Mouse (Mus musculus) left cerebral cortex, postnatal 14 days (tissue): ENCODE data around the gene Casc1. TPM values are rescaled to one million over a fixed set of nuclear protein-coding genes. Genes with fewer than 3 reads are reported as not detected.

Experiments
- DNase-seq, 2 experiments: peaks; one replicate each; pipeline ENCODE4 v3.0.0; 2021 to 2022; ENCODE audit warnings: low spot score in 2 of 2, mixed read lengths in 1 of 2
- intact Hi-C: fragments of 180-260 bp; cut with DNase I; formaldehyde crosslinking; loops from one replicate; pipeline ENCODE4 v1.15.1; 2025
- total RNA-seq, 2 experiments: library from RNA; stranded (reverse); gene quantifications; 2 replicates each; pipeline ENCODE4 v1.2.3; 2021

Gene Casc1
- total RNA-seq, 2 experiments from 2014 or later, result 1.5 to 1.6 TPM

DNA sequence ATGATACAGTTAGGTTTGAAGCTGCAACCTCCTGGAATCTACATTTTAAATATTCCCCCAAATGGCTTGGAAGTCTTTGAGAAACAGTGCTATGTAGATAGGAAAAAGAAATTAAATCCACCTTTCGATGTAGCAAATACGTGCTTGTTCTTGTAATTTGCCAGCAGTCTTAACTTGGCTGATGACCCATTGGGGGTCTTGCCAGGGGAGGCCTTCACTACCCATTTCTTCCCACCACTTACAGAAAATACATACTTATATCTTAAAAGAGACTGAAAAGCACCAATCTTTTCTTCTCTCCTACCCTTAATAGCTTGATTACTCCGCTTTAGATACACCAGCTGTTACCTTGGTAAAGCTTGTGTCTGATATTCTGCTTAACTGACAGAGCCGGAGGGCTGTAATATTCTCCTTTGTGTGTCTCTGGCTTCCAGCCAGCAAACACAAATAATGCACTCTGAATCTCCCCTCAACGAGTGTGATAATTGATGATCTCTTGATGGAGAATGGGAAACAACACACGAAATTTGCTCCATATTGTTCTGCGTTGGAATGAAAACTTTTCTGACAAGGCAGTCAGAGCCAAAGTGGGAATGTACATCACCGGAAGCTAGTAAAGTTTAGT lies 637 bp downstream of the Casc1 start:
- intact Hi-C loops, result loop anchor here (10.0 kb wide), 1 partner anchor 135 kb away; no protein-coding TSS in a partner anchor
- DNase-seq, result no peak

DNA sequence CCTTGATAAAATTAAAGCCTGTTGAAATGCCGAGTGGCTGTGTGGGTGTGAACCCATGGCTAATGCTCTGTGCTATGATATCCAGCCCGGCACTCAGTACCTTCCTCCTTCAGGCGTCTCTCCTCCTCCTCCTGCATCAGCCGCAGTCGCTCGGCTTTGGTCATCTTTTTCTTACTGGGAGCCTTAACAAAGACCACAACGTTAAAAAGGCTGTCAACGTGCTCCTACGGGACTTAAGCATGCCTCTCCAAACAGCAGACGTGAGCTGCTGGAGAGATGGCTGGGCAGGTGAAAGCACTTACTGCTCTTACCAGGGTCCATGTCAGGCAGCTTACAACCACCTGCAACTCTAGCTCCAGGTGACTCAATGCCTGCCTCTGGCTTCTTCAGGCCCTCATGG lies 5.7 kb downstream of the Casc1 start:
- intact Hi-C loops, result no loop called here
- no peak for DNase-seq

DNA sequence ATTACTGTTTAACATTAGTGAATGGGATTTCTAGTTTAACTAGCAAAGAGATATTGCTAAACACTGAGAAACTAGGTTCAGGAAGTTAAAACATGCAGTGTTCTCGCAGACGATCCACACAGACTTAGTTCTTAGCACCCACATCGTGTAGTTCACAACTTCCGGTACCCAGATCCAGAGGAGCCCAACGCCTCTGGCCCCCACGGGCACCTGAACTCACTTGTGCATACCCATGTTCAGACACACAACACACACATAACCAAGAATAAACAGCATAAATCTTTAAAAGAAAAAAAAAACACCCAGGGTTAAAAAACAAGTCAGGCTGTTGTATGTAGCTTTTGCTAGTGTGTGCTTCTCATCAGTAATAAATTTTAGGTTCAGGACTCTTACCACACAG lies 6.4 kb downstream of the Casc1 start:
- intact Hi-C loops, result no loop called here
- no peak for DNase-seq

DNA sequence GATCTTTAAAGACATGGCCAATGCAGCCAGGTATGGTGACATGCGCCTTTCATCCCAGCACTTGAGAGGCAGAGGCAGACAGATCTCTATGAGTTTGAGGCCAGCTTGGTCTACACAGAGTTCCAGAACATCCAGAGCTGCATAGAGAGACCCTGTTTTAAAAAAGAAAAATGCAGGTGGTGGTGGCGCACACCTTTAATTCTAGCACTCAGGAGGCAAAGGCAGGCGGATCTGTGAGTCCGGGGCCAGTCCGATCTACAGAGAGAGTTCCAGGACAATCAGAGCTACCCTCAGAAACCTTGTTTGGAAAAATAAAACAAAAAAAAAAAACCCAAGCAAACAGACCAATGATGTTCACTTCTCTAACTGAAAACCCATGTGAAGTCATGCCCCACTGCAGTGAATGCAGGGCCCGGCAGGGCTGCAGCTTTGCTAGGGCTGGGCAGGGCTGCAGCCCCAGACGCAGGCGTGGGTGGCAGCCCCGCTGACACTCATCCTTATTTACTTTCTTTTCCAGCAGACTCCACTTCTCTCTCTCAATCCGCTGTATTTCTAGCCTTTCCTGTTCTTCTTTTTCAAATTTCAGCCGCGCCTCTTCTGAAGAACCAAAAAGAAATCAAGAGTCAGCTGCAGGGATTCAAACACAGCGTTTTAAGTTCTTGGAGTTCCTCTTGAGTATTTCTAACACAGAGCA lies 8.2 kb downstream of the Casc1 start:
- intact Hi-C loops, result no loop called here
- no peak for DNase-seq

DNA sequence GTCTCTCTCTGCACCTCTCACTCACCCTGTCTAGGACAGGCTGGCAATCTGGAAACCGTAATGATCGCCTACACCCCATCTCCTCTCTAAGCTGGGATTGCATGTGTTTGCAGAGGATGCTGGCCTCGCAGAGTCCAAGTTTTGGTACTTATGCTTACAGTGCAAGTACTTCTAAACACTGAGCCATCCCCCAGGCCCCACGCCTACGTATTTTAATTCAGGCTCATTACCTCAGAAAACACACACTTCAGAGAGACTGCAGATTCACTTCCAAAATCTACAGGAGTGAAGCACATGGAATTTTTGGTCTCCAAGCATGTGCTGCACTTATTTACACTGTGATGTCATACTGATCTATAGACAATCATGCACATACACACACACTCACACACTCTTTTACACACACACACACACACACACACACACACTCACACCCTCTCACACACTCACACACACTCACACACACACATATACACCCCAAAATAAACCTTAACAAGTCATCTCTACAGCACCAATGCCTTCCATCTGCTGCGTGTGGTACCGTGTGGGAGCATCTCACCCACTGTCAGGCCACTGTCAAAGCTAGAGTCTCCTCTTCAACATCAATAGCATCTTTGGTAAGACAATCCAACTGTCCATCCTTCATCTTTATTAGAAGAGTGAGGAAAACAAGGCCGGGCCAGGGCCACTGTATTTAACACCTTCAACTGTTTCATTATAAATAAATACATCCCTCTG lies 12.7 kb downstream of the Casc1 start:
- intact Hi-C loops, result no loop called here
- DNase-seq, result peak in 1 of 2 experiments; percentile 40

DNA sequence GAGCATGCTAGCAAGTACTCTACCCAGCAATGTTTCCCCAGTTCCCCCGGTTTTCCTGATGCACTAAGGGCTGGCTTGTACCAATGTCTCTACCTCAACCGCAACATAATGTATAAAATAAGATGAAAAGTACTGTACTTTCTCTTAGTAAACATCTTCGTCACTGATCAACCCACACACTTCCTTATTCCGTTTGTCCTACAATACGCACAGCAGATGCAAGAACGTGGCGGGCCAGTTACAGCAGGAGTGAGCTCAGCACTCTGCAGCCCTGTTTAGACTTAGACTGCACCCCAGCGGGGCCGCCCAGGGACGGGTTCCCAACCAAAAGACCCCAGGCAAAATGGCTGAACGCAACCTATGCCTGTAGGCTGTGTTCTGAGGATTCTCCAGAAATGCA lies 17.4 kb downstream of the Casc1 start:
- no peak for DNase-seq
- intact Hi-C loops, result no loop called here

DNA sequence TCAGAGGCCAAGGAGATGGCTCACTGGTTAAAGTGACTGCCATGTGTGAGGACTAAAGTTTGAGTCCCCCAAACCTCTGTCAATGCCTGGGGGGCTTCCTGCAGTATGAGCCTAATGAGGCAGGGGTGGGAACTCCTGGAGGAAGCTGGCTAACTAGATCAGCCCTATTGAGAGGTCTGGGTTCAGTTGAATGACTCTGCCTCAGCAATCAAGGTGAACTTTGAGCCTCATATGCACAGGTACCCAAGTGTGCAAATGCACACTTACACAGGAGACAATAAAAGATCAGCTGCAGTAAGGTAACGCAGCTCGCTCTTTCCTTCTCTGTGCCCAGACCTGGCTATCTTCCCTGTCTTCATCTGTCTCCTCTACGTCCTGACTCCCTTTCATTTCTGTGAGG lies 17.8 kb downstream of the Casc1 start:
- no peak for DNase-seq
- intact Hi-C loops, result no loop called here

DNA sequence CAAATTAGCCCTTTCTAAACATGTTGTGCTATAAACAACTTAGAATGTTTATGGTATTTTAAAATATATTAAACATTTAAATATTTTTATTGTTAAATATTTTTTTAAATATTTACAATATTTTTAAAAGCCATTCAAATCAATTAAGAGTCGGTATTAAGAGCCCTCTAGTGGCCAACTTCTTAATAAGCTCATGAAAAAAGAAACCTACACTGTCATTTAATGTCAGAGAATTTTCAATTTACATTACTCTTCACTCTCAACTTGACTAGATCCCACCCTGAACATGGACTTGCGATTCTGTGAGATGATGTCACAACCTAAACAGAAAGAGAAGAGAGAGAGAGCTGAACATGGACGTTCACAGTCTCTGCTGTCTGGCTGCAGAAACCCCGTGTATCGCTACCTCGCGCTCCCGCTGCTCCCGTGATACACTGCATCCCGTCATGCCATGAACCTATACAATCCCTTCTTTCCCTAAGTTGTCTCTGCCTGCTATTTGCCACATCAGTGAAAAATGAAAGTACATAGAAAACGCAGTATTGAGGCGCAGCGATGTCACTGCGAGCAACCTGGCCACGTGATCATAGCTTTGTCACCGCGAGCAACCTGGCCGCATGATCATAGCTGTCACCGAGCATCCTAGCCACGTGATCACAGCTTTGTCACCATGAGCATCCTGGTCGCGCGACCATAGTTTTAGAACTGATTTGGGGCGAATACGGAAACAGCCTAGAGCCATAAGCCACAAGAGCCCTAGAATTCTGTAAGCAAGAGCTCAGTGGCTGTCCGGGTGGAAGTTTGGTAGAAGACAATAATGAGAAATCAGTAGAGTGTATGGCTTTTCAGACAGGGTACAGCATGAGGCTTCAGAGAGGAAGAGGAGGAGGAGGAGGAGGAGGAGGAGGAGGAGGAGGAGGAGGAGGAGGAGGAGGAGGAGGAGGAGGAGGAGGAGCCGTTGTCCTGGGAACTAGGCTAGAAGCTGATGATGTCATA lies 23.4 kb downstream of the Casc1 start:
- DNase-seq, result peak; percentile 47 to 84
- intact Hi-C loops, result loop anchor here (2.0 kb wide), 1 partner anchor 99 kb away; no protein-coding TSS in a partner anchor

DNA sequence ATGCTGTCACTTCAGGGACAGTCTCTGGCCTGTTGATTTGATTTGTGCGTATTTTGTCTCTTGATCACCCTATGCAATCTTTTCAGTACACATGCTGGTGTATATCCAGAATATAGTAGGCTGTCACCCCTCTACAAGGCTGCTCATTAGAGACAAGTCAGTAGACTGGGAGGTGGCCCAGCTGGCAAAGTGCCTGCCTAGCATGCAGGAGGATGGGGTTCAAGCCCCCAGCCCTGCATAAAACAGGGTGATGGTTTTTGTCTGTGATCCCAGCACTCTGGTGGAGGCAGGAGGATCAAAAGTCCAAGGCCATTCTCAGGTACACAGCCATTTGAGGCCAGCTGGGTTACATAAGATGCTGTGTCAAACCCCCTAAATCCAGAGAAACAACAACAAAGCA lies 24.7 kb downstream of the Casc1 start:
- intact Hi-C loops, result loop anchor here (2.0 kb wide), 1 partner anchor 97 kb away; no protein-coding TSS in a partner anchor

DNA sequence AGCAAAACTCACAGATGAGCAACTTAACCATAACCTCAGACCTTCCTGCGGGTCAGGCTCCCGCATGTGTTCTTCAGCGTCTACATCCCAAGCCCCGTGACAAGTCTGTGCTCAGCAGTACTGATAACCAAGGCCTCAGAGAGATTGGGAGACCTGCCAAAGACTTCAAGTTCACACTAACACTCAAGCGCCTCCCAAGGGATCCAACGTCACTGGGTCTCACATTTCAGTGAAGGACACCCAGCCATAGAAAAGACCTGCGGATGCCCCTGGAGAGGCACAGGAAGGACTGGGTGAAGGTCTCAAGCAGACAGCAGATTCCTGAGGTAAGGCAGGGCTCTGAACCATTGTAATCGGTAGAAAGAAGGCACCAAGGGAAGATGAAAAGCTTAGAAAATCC lies 28.8 kb downstream of the Casc1 start:
- intact Hi-C loops, result no loop called here
- no peak for DNase-seq

More for the DNA sequence above, 24.7 kb downstream of the Casc1 start:
- no peak for DNase-seq

DNA sequence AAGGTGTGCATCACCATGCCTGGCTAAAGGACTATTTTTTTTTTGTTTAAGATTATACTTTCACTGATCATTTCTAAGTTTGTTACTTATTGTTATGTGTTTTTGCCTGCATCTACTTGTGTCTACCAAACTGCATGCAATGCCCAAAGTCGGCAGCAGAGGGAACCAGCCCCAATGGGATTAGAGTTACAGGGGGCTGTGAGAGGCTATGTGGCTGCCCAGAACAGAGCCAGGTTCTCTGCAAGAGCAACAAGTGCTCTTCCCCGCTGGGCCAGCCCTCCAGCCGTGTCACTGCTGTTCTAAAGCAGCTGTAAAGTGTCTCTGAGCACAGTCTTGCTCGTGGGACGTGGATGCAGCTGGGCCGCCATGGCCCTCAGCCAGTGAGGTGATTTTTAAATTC lies 31.1 kb downstream of the Casc1 start:
- peak in 1 of 2 experiments; percentile 60 for DNase-seq

DNA sequence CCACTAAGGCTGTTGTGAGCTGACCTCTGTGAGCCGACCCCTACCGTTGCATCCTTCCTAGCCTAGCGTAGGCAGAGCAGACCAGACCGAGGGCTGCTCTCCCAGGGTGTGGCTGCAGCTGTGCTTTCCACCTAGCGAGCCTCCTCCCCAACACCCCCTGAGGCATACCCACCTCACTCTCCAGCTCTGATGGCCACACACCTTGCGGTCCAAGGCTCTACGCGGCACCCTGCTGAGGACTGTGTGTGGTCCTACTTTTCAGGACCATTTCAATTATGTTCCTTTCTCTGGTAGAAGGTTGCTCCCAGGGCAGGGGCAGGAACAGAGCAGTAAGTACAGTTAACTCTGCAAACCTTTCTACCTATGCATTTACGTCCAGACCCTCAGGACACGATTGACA lies 34.3 kb downstream of the Casc1 start:
- DNase-seq, result no peak
- intact Hi-C loops, result loop anchor here (5.0 kb wide), 1 partner anchor 39 kb away; no protein-coding TSS in a partner anchor

More for the DNA sequence above, 31.1 kb downstream of the Casc1 start:
- intact Hi-C loops, result loop anchor here (5.0 kb wide), 1 partner anchor 42 kb away; no protein-coding TSS in a partner anchor

DNA sequence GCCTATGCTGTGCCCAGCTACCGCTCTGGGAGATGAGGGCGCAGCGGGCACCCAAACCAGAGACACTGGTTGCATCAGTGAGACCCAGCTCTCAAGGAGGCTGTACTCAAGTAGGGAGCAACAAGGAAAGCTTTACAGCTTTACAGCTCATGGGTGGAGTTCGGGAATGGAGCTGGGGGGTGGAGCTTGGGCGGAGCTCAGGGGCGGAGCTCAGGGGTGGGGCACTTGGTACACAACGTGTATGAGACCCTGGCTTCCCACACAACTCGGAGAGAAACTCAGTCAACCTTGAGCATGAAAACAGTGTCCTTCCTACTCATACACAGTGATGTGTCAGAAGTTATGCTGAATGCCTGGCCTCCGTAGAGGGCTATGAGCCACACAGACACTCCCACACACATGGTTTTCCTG lies 35.2 kb downstream of the Casc1 start:
- intact Hi-C loops, result loop anchor here (5.0 kb wide), 1 partner anchor 38 kb away; no protein-coding TSS in a partner anchor
- no peak for DNase-seq

DNA sequence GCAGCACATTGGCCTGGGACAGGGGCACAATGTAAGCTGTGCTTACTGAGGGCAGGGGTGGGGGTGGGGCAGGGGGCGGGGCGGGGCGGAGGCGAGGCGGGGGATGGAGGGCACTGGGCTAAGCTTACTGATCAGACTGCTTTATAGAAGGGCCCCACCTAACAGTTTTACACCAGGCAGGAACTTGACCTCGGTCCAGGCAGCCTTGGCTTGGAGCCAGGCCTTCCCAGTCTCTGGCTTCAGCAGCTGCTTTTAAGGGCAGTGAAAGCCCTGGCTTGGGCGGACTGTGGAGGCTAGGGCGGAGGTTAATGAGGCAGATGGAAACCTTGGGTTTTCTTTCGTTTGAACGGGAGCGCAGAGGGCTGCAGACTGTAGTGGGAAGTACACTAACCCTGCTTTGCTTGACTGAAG lies 37.0 kb downstream of the Casc1 start:
- peak in 1 of 2 experiments; percentile 48 for DNase-seq
- intact Hi-C loops, result no loop called here

DNA sequence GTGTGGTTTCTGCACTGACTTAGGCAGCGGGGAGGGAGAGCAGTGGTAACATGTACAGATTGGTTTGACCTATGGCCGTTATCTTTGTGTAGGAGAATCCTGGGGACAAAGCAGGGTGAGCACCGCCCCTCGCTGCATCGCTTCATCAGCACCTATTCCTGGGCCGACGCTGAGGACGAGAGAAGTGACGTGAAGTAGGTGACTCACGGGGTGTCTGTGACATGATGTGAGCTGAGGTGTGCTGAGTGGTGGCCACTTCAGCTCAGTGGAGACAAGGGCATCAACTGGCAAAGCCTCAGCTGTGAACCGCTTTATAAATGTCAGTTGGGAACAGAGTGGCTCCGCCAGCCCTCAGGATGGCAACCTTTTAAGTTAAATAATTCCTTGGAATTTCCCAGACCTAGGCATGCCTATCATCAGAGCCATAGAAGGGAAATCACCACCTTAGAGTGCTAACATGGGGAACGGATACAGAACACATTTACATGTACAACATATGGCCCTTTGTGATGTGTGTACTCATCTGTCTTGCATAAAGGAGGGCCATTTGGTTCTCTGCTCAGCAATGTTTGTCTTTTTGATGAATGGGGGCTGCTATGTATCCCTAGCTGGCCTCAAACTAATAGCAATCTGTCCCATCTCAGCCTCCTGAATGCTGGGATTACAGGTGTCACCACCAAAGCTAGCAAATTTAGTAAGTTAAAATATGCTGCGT lies 38.8 kb downstream of the Casc1 start:
- DNase-seq, result no peak
- intact Hi-C loops, result no loop called here

DNA sequence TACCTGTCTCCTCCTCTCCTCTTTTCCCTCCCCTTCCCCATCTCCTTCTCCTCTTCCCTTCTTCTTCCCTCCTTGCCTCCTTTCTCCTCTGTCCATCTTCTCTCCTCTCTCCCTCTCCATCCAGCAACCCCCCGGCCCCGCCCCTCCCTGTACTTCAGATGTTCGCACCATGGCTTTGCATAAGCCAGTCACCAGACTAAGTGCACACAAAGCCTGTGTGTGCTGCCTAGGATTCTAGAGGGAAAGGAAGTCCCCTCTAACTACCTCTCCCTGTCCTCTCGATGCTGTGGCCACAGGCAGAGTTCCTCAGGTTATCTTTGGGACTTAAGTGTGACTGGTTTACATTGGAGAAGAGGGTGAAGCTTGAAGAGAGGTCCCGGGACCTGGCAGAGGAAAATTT lies 50.2 kb downstream of the Casc1 start:
- DNase-seq, result no peak
- intact Hi-C loops, result no loop called here

DNA sequence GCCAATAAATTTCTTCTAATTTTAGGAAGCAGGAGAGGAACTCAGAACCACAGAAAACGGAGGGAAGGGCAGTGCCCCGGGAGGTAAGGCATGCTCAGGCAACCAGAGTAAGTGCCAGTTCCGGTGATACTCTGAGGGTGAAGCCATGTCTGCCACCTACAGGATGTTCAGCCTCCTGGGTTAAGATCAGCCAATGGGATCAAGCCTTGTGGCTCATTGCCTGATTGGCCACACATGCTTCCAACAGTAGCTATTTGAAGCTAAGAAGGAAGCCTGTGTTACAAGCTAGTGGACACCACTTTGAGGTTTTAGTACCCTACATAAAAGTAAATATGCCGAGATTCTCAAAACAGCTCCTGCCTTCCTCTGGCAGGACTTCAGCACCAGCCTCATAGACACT lies 52.2 kb downstream of the Casc1 start:
- no peak for DNase-seq
- intact Hi-C loops, result no loop called here

DNA sequence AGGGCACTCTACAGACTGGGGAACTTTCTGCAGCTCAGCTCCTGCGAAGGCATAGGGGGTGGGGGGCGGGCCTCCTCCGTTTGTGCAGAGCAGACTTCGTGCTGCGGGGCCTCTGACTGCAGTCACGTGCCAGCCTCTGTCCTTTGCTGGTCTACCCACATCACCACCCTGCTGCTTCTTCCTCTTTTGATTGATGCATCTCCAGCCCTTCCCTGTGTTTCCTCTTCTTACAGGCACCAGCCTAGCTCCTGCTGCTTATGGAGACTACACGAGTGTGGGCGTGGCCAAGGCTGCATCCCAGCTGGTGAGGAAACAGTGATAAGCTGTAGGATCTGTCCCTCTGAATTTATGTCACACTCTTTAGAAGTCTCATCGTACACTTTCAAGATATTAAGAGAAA lies 61.8 kb downstream of the Casc1 start:
- intact Hi-C loops, result no loop called here
- peak; percentile 22 to 39 for DNase-seq
